Mouse (Mus musculus) thymus, adult 2 months (tissue): ENCODE data around the gene Gm44502. TPM values are rescaled to one million over a fixed set of nuclear protein-coding genes. Genes with fewer than 3 reads are reported as not detected.

Experiments
- DNase-seq: peaks from one replicate; pipeline ENCODE4 v3.0.0; 2021
- H3K27ac ChIP-seq: fragments of 200-500 bp; 2 replicates; pipeline ENCODE4 v1.5.1; 2012; ENCODE audit warnings: low read length, control low read depth; ENCODE audit not compliant: control insufficient read depth, insufficient read depth
- H3K27me3 ChIP-seq: fragments of 200-500 bp; 2 replicates; pipeline ENCODE4 v1.6.1; 2012; ENCODE audit warnings: mild to moderate bottlenecking, low read length, moderate library complexity, mixed read lengths; ENCODE audit not compliant: control insufficient read depth, insufficient read depth
- H3K36me3 ChIP-seq: fragments of 200-500 bp; 2 replicates; pipeline ENCODE4 v1.6.1; 2012; ENCODE audit warnings: mild to moderate bottlenecking, low read length, moderate library complexity; ENCODE audit not compliant: control insufficient read depth, insufficient read depth
- H3K4me1 ChIP-seq: fragments of 200-500 bp; replicated peaks from 2 replicates; pipeline ENCODE4 v1.6.1; 2012; ENCODE audit warnings: low read length; ENCODE audit not compliant: control insufficient read depth, insufficient read depth
- H3K4me3 ChIP-seq: fragments of 200-500 bp; 2 replicates; pipeline ENCODE4 v1.5.1; 2012; ENCODE audit warnings: mild to moderate bottlenecking, low read length, control low read depth, moderate library complexity; ENCODE audit not compliant: control insufficient read depth, insufficient read depth
- CTCF ChIP-seq: fragments of 200-500 bp; IDR thresholded peaks from 2 replicates; pipeline ENCODE4 v1.5.1; 2012; ENCODE audit warnings: mild to moderate bottlenecking, control low read depth, low read length, moderate library complexity, borderline replicate concordance; ENCODE audit not compliant: control insufficient read depth, poor library complexity, insufficient read depth; ENCODE audit errors: extremely low read depth
- POLR2A ChIP-seq: fragments of 200-500 bp; IDR thresholded peaks from 2 replicates; pipeline ENCODE4 v1.6.1; 2012; ENCODE audit warnings: mild to moderate bottlenecking, low read length, control low read depth, moderate library complexity; ENCODE audit not compliant: control insufficient read depth, poor library complexity, insufficient read depth; ENCODE audit errors: extremely low read depth
- WGBS: fragments of 180-500 bp; shearing (Covaris S2); methylation state at CpG from one replicate; pipeline ENCODE4 v1.1.7; 2018; 5-methylcytosine and 5-hydroxymethylcytosine counted together
- polyA plus RNA-seq: library from polyadenylated mRNA; depleted of rRNA; stranded (reverse); fragments of >200 nt; gene quantifications from 2 replicates; pipeline ENCODE4 v1.2.3, GENCODE M21; 2012

Gene Gm44502
- polyA plus RNA-seq, 1 experiment = 3.2 TPM

- H3K27me3 ChIP-seq = no peaks in the 10 kb centered on the region
- 94% methylated on average over 9 of the region's 9 CpGs for WGBS
- H3K36me3 ChIP-seq = peaks cover 11% of the 10 kb centered on the region
- no peak overlapping the region for H3K27ac ChIP-seq
- no peak for TF ChIP-seq CTCF
- no peak for TF ChIP-seq POLR2A
- no peaks in the 10 kb centered on the region for H3K4me1 ChIP-seq
- no peak for DNase-seq
- no peak overlapping the region for H3K4me3 ChIP-seq
Observed at GRCm38 (mm10) chr15:89421938-89422337, 7.6 kb downstream of the Gm44502 start.

GRCm38 (mm10) chr15:89415282-89415681 is 14.2 kb downstream of the Gm44502 start:
- Histone ChIP-seq H3K36me3 (peaks cover under 1% of the 10 kb centered on the region; the same call in 1 of the 2 replicates), H3K27ac (no peak overlapping the region), H3K27me3 (no peaks in the 10 kb centered on the region), H3K4me3 (no peak overlapping the region), H3K4me1 (no peaks in the 10 kb centered on the region)
- whole genome bisulfite sequencing = 96% methylated on average over 8 of the region's 8 CpGs
- no peak for DNase-seq
- TF ChIP-seq CTCF (no peak), POLR2A (no peak)

GRCm38 (mm10) chr15:89410118-89410517 is 19.4 kb downstream of the Gm44502 start, which contains the start of gene Syce3:
Syce3 (minus strand) TSS chr15:89410503.
- DNase-seq = no peak
- Histone ChIP-seq H3K4me1 (no peaks in the 10 kb centered on the region), H3K36me3 (no peaks in the 10 kb centered on the region), H3K27me3 (no peaks in the 10 kb centered on the region), H3K4me3 (no peak within 1 kb of the TSS), H3K27ac (no peak within 1 kb of the TSS)
- TF ChIP-seq POLR2A (no peak), CTCF (no peak)
- WGBS = 89% methylated on average over 24 of the region's 24 CpGs

- DNase-seq = no peak
- Histone ChIP-seq H3K36me3 (no peaks in the 10 kb centered on the region), H3K4me1 (no peaks in the 10 kb centered on the region), H3K4me3 (no peak overlapping the region), H3K27me3 (no peaks in the 10 kb centered on the region), H3K27ac (no peak overlapping the region)
- TF ChIP-seq POLR2A = no peak
- TF ChIP-seq CTCF = no peak
Observed at GRCm38 (mm10) chr15:89406691-89407090, 22.8 kb downstream of the Gm44502 start.

- no peak for TF ChIP-seq POLR2A
- no peak for TF ChIP-seq CTCF
- H3K27ac ChIP-seq = no peak overlapping the region
- H3K36me3 ChIP-seq = no peaks in the 10 kb centered on the region
- H3K4me3 ChIP-seq = no peak overlapping the region
- 77% methylated on average over 10 of the region's 10 CpGs for WGBS
- H3K27me3 ChIP-seq = no peaks in the 10 kb centered on the region
- DNase-seq = no peak
- no peaks in the 10 kb centered on the region for H3K4me1 ChIP-seq
Observed at GRCm38 (mm10) chr15:89404831-89405623, 24.5 kb downstream of the Gm44502 start.

- DNase-seq = no peak
- no peak for TF ChIP-seq POLR2A
- no peak for TF ChIP-seq CTCF
- Histone ChIP-seq H3K4me3 (no peak overlapping the region), H3K27me3 (no peaks in the 10 kb centered on the region), H3K27ac (no peak overlapping the region), H3K4me1 (no peaks in the 10 kb centered on the region), H3K36me3 (no peaks in the 10 kb centered on the region)
- 95% methylated on average over 1 of the region's 1 CpGs for WGBS
Observed at GRCm38 (mm10) chr15:89402471-89402870, 27.0 kb downstream of the Gm44502 start.
